Mouse (Mus musculus): Measurements from ENCODE around the gene Cd59b. TPM values are rescaled to one million over a fixed set of nuclear protein-coding genes. Genes with fewer than 3 reads are reported as not detected.

Cd59b gene
- polyA plus RNA-seq, 1 experiment, result 0.31 TPM

DNA sequence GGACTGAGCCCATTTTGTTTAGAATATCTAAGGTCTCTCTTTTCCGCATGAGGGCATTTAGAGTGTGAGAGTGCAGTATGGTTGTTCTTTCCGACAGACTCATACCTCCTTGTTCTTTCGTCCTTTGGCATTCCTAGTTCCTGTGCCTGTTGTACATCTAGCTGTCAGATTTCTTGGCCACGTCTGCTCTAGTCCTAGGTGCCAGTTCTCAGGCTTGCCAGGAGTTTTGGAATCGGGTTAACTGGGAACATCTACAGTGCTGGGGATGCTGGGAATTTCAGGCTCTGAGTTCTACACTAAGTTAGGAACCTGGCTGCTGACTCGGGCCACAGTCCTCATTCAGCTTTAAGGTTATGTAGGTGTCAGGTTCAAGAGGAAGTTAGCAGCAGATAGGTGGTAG, 34.1 kb upstream of the Cd59b start:
- Histone ChIP-seq H3K4me3 (replicated peaks) (no peak overlapping the region), H3K36me3 (ENCODE audit: control insufficient read depth) (peaks cover 98% of the 10 kb centered on the region), H3K9me3 (ENCODE audit: control insufficient read depth, low read length) (no peaks in the 10 kb centered on the region), H3K27me3 (ENCODE audit: control insufficient read depth) (no peaks in the 10 kb centered on the region), H3K4me1 (ENCODE audit: control insufficient read depth) (peaks cover 30% of the 10 kb centered on the region)
- TF ChIP-seq TAL1 (IDR thresholded peaks at IDR 0.05; ENCODE audit: low read length), result no peak
- TF ChIP-seq GATA1 (IDR thresholded peaks at IDR 0.05; ENCODE audit: low read length), result no peak

DNA sequence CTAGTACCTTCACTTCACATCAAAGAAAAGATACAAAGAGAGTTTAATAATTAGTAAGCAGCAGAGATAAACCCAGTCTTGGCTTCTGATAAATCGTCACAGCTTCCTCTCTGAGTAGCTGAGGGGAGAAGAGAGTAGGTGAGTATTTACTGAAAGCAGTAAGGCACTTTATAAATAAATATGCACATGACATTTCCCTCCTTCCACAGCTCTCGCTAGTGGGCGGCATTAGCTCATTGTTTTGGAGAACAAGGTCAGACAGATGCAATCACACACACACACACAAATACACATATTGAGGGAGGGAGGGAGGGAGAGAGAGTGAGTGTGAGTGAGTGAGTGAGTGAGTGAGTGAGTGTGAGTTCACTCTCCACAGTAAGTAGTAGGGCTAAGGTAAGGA, 33.3 kb upstream of the Cd59b start:
- no peaks in the 10 kb centered on the region for H3K27me3 ChIP-seq (ENCODE audit: control insufficient read depth)
- H3K9me3 ChIP-seq (ENCODE audit: control insufficient read depth, low read length), result no peaks in the 10 kb centered on the region
- TF ChIP-seq GATA1 (IDR thresholded peaks at IDR 0.05; ENCODE audit: low read length) (no peak), TAL1 (IDR thresholded peaks at IDR 0.05; ENCODE audit: low read length) (no peak)
- H3K4me3 ChIP-seq (replicated peaks), result no peak overlapping the region
- H3K36me3 ChIP-seq (ENCODE audit: control insufficient read depth), result peaks cover 99% of the 10 kb centered on the region
- H3K4me1 ChIP-seq (ENCODE audit: control insufficient read depth), result peaks cover 27% of the 10 kb centered on the region

DNA sequence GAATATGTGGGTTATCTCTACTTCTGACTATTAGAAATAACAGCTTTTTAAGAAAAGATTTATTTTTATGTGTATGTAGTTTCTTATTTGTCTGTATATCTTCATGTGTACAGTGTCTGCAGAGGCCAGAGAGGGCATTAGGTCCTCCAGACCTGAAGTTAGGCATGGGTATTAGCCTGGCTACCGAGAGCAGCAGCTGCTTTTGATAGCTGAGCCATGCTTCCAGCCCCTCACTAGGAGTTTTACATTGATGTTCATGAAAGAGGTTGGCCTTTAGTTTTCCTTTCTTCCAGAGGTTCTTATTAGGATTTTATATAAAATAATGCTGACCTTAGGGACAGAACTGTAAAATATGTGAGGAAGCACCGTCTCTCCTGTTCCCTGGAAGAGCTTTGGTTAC, 31.4 kb upstream of the Cd59b start:
- H3K27me3 ChIP-seq (ENCODE audit: control insufficient read depth), result no peaks in the 10 kb centered on the region
- no peak overlapping the region for H3K4me3 ChIP-seq (replicated peaks)
- H3K4me1 ChIP-seq (ENCODE audit: control insufficient read depth), result peaks cover 26% of the 10 kb centered on the region
- no peak for TF ChIP-seq GATA1 (IDR thresholded peaks at IDR 0.05; ENCODE audit: low read length)
- no peak for TF ChIP-seq TAL1 (IDR thresholded peaks at IDR 0.05; ENCODE audit: low read length)
- H3K36me3 ChIP-seq (ENCODE audit: control insufficient read depth), result peaks cover 99% of the 10 kb centered on the region
- H3K9me3 ChIP-seq (ENCODE audit: control insufficient read depth, low read length), result no peaks in the 10 kb centered on the region

DNA sequence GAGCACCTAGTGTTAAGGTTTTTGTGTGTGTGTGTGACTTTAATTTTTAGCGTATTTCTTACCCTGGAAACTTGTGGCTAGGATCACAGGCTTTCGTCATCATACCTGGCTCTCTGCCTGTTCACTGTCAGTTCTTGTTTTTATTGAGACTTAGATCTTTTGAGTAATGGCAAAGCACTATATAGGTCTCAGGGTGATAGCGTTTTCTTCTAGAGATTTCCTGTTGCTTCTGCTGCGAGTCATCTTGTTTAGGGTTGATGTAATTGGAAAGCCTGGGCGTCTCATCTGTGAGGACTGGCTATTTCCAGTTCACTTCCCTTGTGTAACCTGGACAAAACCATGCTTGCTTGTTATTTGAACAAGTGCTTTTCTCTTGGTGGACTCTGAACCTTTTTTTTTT, 28.0 kb upstream of the Cd59b start:
- H3K4me3 ChIP-seq (replicated peaks), result no peak overlapping the region
- TF ChIP-seq TAL1 (IDR thresholded peaks at IDR 0.05; ENCODE audit: low read length) (no peak), GATA1 (IDR thresholded peaks at IDR 0.05; ENCODE audit: low read length) (no peak)
- no peaks in the 10 kb centered on the region for H3K27me3 ChIP-seq (ENCODE audit: control insufficient read depth)
- no peaks in the 10 kb centered on the region for H3K9me3 ChIP-seq (ENCODE audit: control insufficient read depth, low read length)
- H3K36me3 ChIP-seq (ENCODE audit: control insufficient read depth), result peaks cover 99% of the 10 kb centered on the region
- peaks cover 30% of the 10 kb centered on the region for H3K4me1 ChIP-seq (ENCODE audit: control insufficient read depth)

DNA sequence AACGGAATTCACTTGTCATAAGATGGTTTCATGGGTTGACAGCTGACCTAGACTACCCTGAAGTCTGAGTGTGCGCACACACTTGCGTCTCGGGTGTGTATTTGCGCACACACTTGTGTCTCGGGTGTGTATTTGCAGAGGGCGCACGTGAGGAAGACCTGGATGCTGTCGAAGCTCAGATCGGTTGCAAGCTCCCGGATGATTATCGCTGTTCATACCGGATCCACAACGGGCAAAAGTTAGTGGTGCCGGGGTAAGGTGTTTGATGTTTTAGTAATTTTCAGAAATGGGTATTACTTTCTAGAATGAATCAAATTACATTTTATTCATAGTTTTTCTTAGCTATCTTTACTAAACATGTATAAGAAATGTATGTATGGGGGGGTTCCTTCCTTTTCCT, 26.9 kb upstream of the Cd59b start:
- peaks cover 93% of the 10 kb centered on the region for H3K36me3 ChIP-seq (ENCODE audit: control insufficient read depth)
- TF ChIP-seq GATA1 (IDR thresholded peaks at IDR 0.05; ENCODE audit: low read length) (no peak), TAL1 (IDR thresholded peaks at IDR 0.05; ENCODE audit: low read length) (no peak)
- H3K4me1 ChIP-seq (ENCODE audit: control insufficient read depth), result peaks cover 26% of the 10 kb centered on the region
- H3K9me3 ChIP-seq (ENCODE audit: control insufficient read depth, low read length), result no peaks in the 10 kb centered on the region
- no peak overlapping the region for H3K4me3 ChIP-seq (replicated peaks)
- no peaks in the 10 kb centered on the region for H3K27me3 ChIP-seq (ENCODE audit: control insufficient read depth)

DNA sequence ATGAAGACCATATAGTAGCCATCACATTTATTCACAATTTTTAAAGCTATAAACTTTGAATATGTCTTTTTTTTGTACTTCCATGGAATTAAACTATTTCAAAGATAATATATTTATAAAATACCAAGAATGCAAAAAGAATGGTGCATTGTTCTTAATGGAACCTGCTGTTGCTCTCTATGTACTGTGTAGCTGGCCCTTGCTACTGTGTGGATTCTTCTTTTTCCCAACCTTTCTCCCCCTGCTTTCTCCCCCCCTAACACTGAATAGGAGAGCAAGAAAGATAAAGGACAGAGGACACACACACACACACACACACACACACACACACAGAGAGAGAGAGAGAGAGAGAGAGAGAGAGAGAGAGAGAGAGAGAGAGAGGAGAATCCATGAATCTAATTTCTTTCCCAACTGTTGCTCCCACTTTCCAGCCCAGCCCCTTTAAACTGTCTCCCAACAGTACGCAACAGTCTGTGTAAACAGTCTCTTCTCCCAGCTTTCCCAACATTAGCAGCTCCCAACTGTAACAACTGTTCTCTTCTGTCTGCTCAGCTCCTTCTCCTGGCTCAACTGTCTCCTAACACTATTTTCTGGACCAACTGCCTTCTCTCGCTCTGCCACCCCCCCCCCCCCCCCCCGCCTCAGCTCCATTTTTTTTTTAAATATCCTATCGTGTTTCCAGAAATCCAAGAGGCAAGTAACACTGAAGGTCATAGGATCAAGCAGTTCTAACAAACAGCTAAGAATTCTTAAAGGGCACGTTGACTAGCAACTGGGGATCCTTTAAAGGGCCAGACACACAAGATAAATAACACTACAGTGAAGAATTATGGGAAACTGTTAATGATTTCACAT, 25.8 kb upstream of the Cd59b start:
- peaks cover 93% of the 10 kb centered on the region for H3K36me3 ChIP-seq (ENCODE audit: control insufficient read depth)
- no peak for TF ChIP-seq GATA1 (IDR thresholded peaks at IDR 0.05; ENCODE audit: low read length)
- TF ChIP-seq TAL1 (IDR thresholded peaks at IDR 0.05; ENCODE audit: low read length), result no peak
- H3K27me3 ChIP-seq (ENCODE audit: control insufficient read depth), result no peaks in the 10 kb centered on the region
- H3K4me3 ChIP-seq (replicated peaks), result no peak overlapping the region
- no peaks in the 10 kb centered on the region for H3K9me3 ChIP-seq (ENCODE audit: control insufficient read depth, low read length)
- H3K4me1 ChIP-seq (ENCODE audit: control insufficient read depth), result peaks cover 26% of the 10 kb centered on the region

DNA sequence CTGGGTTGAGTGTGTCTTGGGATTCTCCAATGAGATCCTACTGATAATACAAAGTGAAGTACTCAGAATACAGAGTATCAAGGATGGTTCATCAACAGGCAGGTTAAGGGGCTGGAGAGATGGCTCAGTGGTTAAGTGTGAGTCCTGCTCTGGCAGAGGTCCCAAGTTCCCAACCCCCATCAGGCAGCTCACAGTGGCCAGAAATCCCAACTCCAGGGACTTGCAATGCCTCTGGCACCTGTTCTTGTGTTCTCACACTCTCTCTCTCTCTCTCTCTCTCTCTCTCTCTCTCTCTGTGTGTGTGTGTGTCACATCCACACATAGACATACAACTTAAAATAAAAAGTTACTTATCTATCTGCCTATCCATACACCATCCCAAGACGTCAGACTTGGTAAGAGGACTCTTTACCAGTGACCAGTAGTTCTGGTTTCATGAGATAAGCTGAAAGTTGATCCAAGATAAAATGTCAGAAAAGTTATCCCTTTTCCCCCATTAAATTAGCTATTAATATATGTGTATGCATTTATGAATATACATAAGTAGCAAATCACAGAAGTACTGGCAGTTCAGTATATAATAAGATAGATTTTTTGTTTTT, 25.1 kb upstream of the Cd59b start:
- Histone ChIP-seq H3K27me3 (ENCODE audit: control insufficient read depth) (no peaks in the 10 kb centered on the region), H3K4me3 (replicated peaks) (no peak overlapping the region), H3K4me1 (ENCODE audit: control insufficient read depth) (peaks cover 26% of the 10 kb centered on the region), H3K36me3 (ENCODE audit: control insufficient read depth) (peaks cover 93% of the 10 kb centered on the region), H3K9me3 (ENCODE audit: control insufficient read depth, low read length) (no peaks in the 10 kb centered on the region)
- TF ChIP-seq GATA1 (IDR thresholded peaks at IDR 0.05; ENCODE audit: low read length), result no peak
- TF ChIP-seq TAL1 (IDR thresholded peaks at IDR 0.05; ENCODE audit: low read length), result no peak

DNA sequence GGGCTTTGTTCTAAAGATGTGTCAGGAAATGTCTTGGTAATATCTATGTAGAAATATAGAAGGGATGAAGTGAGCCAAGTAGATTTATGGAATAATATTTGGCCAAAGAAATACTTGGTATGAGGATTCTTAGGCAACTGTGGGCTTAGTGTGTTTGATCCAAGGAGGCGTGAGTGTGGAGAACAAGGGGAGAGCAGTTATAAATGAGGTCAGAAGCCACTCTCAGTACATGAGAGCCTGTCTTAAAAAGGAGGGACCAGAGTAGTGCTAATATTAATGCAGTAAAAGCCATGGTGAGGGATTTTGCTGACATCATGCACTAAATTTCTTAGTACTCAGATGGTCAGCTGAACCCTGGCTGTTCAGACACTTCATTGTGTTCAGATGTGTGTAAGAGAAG, 11.3 kb upstream of the Cd59b start:
- H3K36me3 ChIP-seq (ENCODE audit: control insufficient read depth), result peaks cover 97% of the 10 kb centered on the region

DNA sequence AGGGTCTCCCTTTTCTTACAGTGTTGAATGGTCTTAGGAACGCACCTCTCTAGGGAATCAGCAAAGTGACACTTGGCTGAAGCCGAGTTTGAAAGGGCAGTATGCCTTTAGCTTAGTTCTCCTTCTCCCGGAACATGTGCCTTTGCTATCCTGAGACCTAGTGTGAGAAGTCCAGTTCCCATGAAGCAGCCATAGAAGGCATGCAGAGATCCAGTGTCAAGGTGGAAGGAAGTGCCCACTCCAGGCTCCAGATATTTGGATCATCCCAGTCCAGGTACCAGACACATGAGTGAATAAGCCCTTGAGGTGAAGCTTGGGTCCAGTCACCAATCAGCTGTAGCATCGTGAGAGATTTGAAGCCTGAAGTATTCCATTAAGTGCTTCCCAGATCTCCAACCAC, 10.7 kb upstream of the Cd59b start:
- H3K27me3 ChIP-seq (ENCODE audit: control insufficient read depth), result no peaks in the 10 kb centered on the region
- peaks cover 5% of the 10 kb centered on the region for H3K4me1 ChIP-seq (ENCODE audit: control insufficient read depth)
- no peak for TF ChIP-seq GATA1 (IDR thresholded peaks at IDR 0.05; ENCODE audit: low read length)
- no peak for TF ChIP-seq TAL1 (IDR thresholded peaks at IDR 0.05; ENCODE audit: low read length)
- no peak overlapping the region for H3K4me3 ChIP-seq (replicated peaks)
- peaks cover 1% of the 10 kb centered on the region for H3K9me3 ChIP-seq (ENCODE audit: control insufficient read depth, low read length)
- peaks cover 97% of the 10 kb centered on the region for H3K36me3 ChIP-seq (ENCODE audit: control insufficient read depth)

More for the DNA sequence above, 11.3 kb upstream of the Cd59b start:
- Histone ChIP-seq H3K4me3 (replicated peaks) (no peak overlapping the region), H3K4me1 (ENCODE audit: control insufficient read depth) (peaks cover 2% of the 10 kb centered on the region), H3K27me3 (ENCODE audit: control insufficient read depth) (no peaks in the 10 kb centered on the region), H3K9me3 (ENCODE audit: control insufficient read depth, low read length) (no peaks in the 10 kb centered on the region)
- TF ChIP-seq TAL1 (IDR thresholded peaks at IDR 0.05; ENCODE audit: low read length), result no peak
- no peak for TF ChIP-seq GATA1 (IDR thresholded peaks at IDR 0.05; ENCODE audit: low read length)

Measured in erythroblast, embryonic 14.5 days (primary cell).